Mouse (Mus musculus): Measurements from ENCODE around the gene Loxl1.
A peak's percentile ranks its signal among the peaks of the same experiment; 100 is the strongest.

Loxl1 gene

GRCm38 (mm10) chr9:58311191-58311910, 1.6 kb downstream of the Loxl1 start:
- no peak for DNase-seq (ENCODE audit: low read depth)

GRCm38 (mm10) chr9:58310043-58310660, 2.8 kb downstream of the Loxl1 start:
- no peak for DNase-seq (ENCODE audit: low read depth)

- DNase-seq (ENCODE audit: low read depth), result no peak
Measured at GRCm38 (mm10) chr9:58308395-58308794, 4.6 kb downstream of the Loxl1 start.

- DNase-seq (ENCODE audit: low read depth), result no peak
Measured at GRCm38 (mm10) chr9:58305686-58306085, 7.3 kb downstream of the Loxl1 start.

GRCm38 (mm10) chr9:58303599-58304271, 9.3 kb downstream of the Loxl1 start:
- DNase-seq (ENCODE audit: low read depth), result no peak

- no peak for DNase-seq (ENCODE audit: low read depth)
Measured at GRCm38 (mm10) chr9:58303115-58303514, 9.9 kb downstream of the Loxl1 start.

GRCm38 (mm10) chr9:58299356-58299799, 13.6 kb downstream of the Loxl1 start:
- DNase-seq (ENCODE audit: low read depth), result no peak

- no peak for DNase-seq (ENCODE audit: low read depth)
Measured at GRCm38 (mm10) chr9:58297961-58298477, 15.0 kb downstream of the Loxl1 start.

- no peak for DNase-seq (ENCODE audit: low read depth)
Measured at GRCm38 (mm10) chr9:58297065-58297464, 15.9 kb downstream of the Loxl1 start.

- no peak for DNase-seq (ENCODE audit: low read depth)
Measured at GRCm38 (mm10) chr9:58295766-58296361, 17.1 kb downstream of the Loxl1 start.

- DNase-seq (ENCODE audit: low read depth), result no peak
Measured at GRCm38 (mm10) chr9:58295345-58295744, 17.6 kb downstream of the Loxl1 start.

GRCm38 (mm10) chr9:58294527-58294926, 18.5 kb downstream of the Loxl1 start:
- no peak for DNase-seq (ENCODE audit: low read depth)

- no peak for DNase-seq (ENCODE audit: low read depth)
Measured at GRCm38 (mm10) chr9:58289901-58290300, 23.1 kb downstream of the Loxl1 start.

GRCm38 (mm10) chr9:58289090-58289489, 23.9 kb downstream of the Loxl1 start:
- no peak for DNase-seq (ENCODE audit: low read depth)

- no peak for DNase-seq (ENCODE audit: low read depth)
Measured at GRCm38 (mm10) chr9:58283431-58283830, 29.6 kb downstream of the Loxl1 start.

- DNase-seq (ENCODE audit: low read depth), result no peak
Measured at GRCm38 (mm10) chr9:58281597-58281996, 31.4 kb downstream of the Loxl1 start.

GRCm38 (mm10) chr9:58280259-58281109, 32.5 kb downstream of the Loxl1 start:
- DNase-seq (ENCODE audit: low read depth), result peak; percentile 85

- no peak for DNase-seq (ENCODE audit: low read depth)
Measured at GRCm38 (mm10) chr9:58279780-58280179, 33.2 kb downstream of the Loxl1 start.

GRCm38 (mm10) chr9:58278821-58279723, 33.9 kb downstream of the Loxl1 start:
- no peak for DNase-seq (ENCODE audit: low read depth)

GRCm38 (mm10) chr9:58278313-58278712, 34.7 kb downstream of the Loxl1 start:
- DNase-seq (ENCODE audit: low read depth), result no peak

Data from c-Kit-positive CD71-negative TER-119-negative erythroid progenitor cells, embryonic 14.5 days (primary cell).